Mouse (Mus musculus) neural tube, embryonic 12.5 days (tissue): ENCODE results near the gene Lefty1. TPM values are rescaled to one million over a fixed set of nuclear protein-coding genes. Genes with fewer than 3 reads are reported as not detected.
"Not testable (repeated sequence)": the region's sequence is repeated elsewhere in the genome, so short reads cannot be mapped to it uniquely, and the experiment has no call there.

Source experiments
- ATAC-seq: fragments of 200-750 bp; cut with Nextera tagmentation; 2 replicates; pipeline ENCODE4 v1.8.0; 2017; ENCODE audit warnings: low read depth, mild to moderate bottlenecking, moderate TSS enrichment, moderate library complexity; ENCODE audit not compliant: low FRiP score
- H3K27ac ChIP-seq: fragments of 300-500 bp; sonication (generic); 2 replicates; pipeline ENCODE4 v1.5.1; 2016
- H3K27me3 ChIP-seq: fragments of 300-500 bp; sonication (generic); replicated peaks from 2 replicates; pipeline ENCODE4 v1.6.1; 2016; ENCODE audit warnings: mild to moderate bottlenecking
- H3K36me3 ChIP-seq: fragments of 300-500 bp; sonication (generic); 2 replicates; pipeline ENCODE4 v1.6.1; 2016; ENCODE audit warnings: mild to moderate bottlenecking
- H3K4me1 ChIP-seq: fragments of 300-500 bp; sonication (generic); 2 replicates; pipeline ENCODE4 v1.6.1; 2016
- H3K4me2 ChIP-seq: fragments of 300-500 bp; sonication (generic); replicated peaks from 2 replicates; pipeline ENCODE4 v1.6.1; 2016; ENCODE audit warnings: mild to moderate bottlenecking
- H3K4me3 ChIP-seq: fragments of 300-500 bp; sonication (generic); 2 replicates; pipeline ENCODE4 v1.5.1; 2016
- H3K9ac ChIP-seq: fragments of 300-500 bp; sonication (generic); 2 replicates; pipeline ENCODE4 v1.6.1; 2016; ENCODE audit warnings: mild to moderate bottlenecking
- H3K9me3 ChIP-seq: fragments of 300-500 bp; sonication (generic); 2 replicates; pipeline ENCODE4 v1.6.1; 2016; ENCODE audit warnings: mild to moderate bottlenecking
- WGBS: fragments of 180-500 bp; shearing (Covaris S2); methylation state at CpG from one replicate; pipeline ENCODE4 v1.1.7; 2016; 5-methylcytosine and 5-hydroxymethylcytosine counted together
- polyA plus RNA-seq: library from polyadenylated mRNA; unstranded; fragments of >200 nt; fragmentation: Nextera tagmentation; extraction: Ambion mirVana; gene quantifications from 2 replicates; pipeline ENCODE4 v1.2.1, GENCODE M21; 2016

The Lefty1 gene
- polyA plus RNA-seq = 0.28 and 0.46 TPM in 2 replicates

DNA sequence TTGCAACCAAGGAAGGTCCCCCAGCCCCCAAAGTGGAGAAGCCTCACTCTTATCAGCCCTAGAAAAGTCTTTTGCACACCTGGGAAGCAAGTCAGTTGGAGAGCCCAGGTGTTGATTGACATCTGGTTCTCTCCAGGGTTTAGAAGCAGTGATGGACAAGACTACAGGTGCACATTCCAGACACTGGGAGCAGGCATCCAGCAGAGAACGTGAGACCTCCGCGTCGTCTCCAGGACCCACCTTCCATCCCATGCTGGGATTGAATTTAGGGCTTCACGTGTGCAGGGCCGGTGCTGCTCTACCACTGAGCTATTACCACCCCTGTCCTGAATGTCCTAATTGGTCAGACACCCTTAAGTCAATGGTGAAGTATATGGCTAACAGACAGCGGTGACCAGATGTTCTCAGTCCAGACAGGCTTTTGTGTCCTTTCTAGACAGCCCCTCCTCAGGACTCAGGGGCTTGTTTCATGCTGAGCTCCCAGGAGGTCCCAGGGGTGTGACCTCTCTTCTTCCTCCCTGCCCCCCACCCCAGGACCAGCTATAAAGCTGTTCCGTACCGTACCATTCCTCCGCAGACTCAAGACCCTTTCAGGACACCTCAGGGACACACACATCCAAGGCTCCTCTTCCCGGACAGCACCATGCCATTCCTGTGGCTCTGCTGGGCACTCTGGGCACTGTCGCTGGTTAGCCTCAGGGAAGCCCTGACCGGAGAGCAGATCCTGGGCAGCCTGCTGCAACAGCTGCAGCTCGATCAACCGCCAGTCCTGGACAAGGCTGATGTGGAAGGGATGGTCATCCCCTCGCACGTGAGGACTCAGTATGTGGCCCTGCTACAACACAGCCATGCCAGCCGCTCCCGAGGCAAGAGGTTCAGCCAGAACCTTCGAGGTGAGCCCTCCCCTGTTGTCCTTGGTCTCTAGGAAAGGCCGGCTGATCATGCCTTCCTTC is at the start of gene Lefty1:
Gene Lefty1, plus strand, starts transcription at position 556 of the 953 bp plus-strand sequence.
- Histone ChIP-seq H3K9ac (no peak within 1 kb of the TSS), H3K9me3 (no peaks in the 10 kb centered on the region), H3K4me3 (no peak within 1 kb of the TSS), H3K36me3 (no peaks in the 10 kb centered on the region), H3K4me1 (peaks cover 10% of the 10 kb centered on the region; the same call in 1 of the 2 replicates), H3K4me2 (no peak within 1 kb of the TSS), H3K27ac (no peak within 1 kb of the TSS), H3K27me3 (peaks cover 48% of the 10 kb centered on the region)
- no peak for ATAC-seq
- WGBS = 8% methylated on average over 21 of the region's 21 CpGs

- H3K4me3 ChIP-seq = no peak overlapping the region
- no peaks in the 10 kb centered on the region for H3K9me3 ChIP-seq
- no peak overlapping the region for H3K27ac ChIP-seq
- H3K27me3 ChIP-seq = peaks cover 9% of the 10 kb centered on the region
- H3K4me2 ChIP-seq = peak overlapping the region; percentile 45
- H3K36me3 ChIP-seq = no peaks in the 10 kb centered on the region
- peaks cover 16% of the 10 kb centered on the region for H3K4me1 ChIP-seq
- WGBS = 4% methylated on average over 13 of the region's 13 CpGs
- ATAC-seq = peak; percentile 62
- no peak overlapping the region for H3K9ac ChIP-seq
Observed at GRCm38 (mm10) chr1:180888556-180889042, 46.2 kb upstream of the Lefty1 start.

DNA sequence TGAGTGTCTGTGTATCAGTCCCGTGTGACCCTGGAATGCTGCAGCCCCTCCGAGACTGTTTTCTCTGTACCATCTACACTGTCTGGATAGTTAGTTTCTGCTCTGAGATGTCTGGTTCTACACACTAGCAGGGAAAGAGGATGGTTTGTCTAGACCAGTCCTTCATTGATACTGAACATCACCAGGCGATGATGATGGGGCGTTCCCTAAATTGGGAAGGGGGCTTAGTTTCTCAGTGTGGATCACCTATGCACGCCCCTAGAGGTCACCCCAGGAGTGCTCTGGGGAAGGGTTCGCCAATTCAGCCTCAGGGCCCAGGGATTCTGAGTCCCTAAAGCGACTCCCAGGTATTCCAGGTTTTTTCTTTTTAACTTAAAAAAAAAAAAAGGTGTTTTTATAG is 45.6 kb upstream of the Lefty1 start:
- H3K27me3 ChIP-seq = peaks cover 15% of the 10 kb centered on the region
- no peaks in the 10 kb centered on the region for H3K9me3 ChIP-seq
- no peak overlapping the region for H3K4me3 ChIP-seq
- no peak overlapping the region for H3K27ac ChIP-seq
- 0 out of 2 replicates have a peak, but pooled peaks have one; percentile 15 for ATAC-seq
- H3K36me3 ChIP-seq = no peaks in the 10 kb centered on the region
- H3K9ac ChIP-seq = no peak overlapping the region
- WGBS = 31% methylated on average over 7 of the region's 7 CpGs
- H3K4me2 ChIP-seq = peak overlapping the region; percentile 45
- peaks cover 11% of the 10 kb centered on the region for H3K4me1 ChIP-seq

DNA sequence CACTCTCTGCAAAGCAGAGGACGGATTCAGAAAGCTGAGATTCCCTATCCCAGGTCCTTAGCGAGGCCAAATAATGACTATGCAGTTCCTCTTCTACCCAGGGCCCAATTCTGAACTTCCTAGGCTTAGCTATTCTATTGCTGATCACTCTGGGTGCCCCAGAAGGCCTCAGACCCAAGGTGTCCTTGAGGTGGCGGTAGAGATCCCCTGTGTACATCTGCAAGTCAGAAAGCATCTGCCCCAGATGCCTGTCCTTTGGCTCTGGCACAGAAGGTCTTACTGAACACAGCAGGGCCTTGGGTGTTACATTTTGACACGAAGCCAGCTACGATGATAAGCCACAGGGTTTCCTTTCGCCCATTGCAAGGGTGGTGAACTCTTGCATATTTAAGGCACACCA is 45.0 kb upstream of the Lefty1 start:
- H3K4me3 ChIP-seq = no peak overlapping the region
- no peaks in the 10 kb centered on the region for H3K9me3 ChIP-seq
- H3K27ac ChIP-seq = no peak overlapping the region
- H3K4me1 ChIP-seq = peaks cover 11% of the 10 kb centered on the region
- ATAC-seq = no peak
- H3K4me2 ChIP-seq = no peak overlapping the region
- H3K36me3 ChIP-seq = no peaks in the 10 kb centered on the region
- H3K27me3 ChIP-seq = peaks cover 21% of the 10 kb centered on the region
- WGBS = 42% methylated on average over 6 of the region's 6 CpGs
- H3K9ac ChIP-seq = no peak overlapping the region

GRCm38 (mm10) chr1:180892808-180893207 is 42.0 kb upstream of the Lefty1 start, which contains the start of gene Lefty2:
Gene Lefty2 (plus strand): TSS chr1:180893108.
- 66% methylated on average over 10 of the region's 10 CpGs for WGBS

GRCm38 (mm10) chr1:180894088-180894987 is 40.5 kb upstream of the Lefty1 start:
- H3K4me2 ChIP-seq = peak overlapping the region; percentile 46
- not testable (repeated sequence) for H3K9ac ChIP-seq, H3K27ac ChIP-seq, H3K36me3 ChIP-seq, H3K9me3 ChIP-seq, ATAC-seq, H3K4me1 ChIP-seq
- peak overlapping the region; percentile 7; the same call in 1 of the 2 replicates for H3K4me3 ChIP-seq
- H3K27me3 ChIP-seq = peaks cover 35% of the 10 kb centered on the region
- 4% methylated on average over 51 of the region's 51 CpGs for WGBS

More at GRCm38 (mm10) chr1:180892808-180893207, 42.0 kb upstream of the Lefty1 start, which contains the start of gene Lefty2:
- no peak for ATAC-seq
- no peak within 1 kb of the TSS for H3K9ac ChIP-seq
- H3K4me3 ChIP-seq = no peak within 1 kb of the TSS
- H3K27me3 ChIP-seq = peaks cover 35% of the 10 kb centered on the region
- no peaks in the 10 kb centered on the region for H3K36me3 ChIP-seq
- no peaks in the 10 kb centered on the region for H3K9me3 ChIP-seq
- no peak within 1 kb of the TSS for H3K4me2 ChIP-seq
- H3K27ac ChIP-seq = no peak within 1 kb of the TSS
- H3K4me1 ChIP-seq = peaks cover 11% of the 10 kb centered on the region

DNA sequence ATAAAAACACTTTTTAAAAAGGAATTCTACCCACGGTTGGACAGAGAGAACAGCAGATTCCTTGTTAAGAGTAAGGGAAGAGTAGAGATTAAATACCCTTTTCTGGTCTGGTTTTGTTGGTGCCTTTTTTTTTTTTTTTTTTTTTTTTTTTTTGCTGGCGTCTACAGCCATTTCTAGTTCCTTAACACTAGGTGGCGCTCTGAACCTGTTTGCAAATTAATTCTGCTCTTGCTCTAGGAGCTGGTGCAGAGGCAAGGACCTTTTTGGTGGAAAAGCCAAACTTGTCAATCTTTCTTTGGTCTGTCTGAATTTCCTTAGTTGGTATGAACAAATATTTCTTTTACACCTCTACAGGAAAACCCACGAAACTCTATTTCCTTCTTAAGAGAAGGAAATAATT is 33.7 kb upstream of the Lefty1 start:
- Histone ChIP-seq H3K4me3 (no peak overlapping the region), H3K27me3 (0 out of 2 replicates have a peak, but pooled peaks cover 1% of the 10 kb centered on the region), H3K27ac (no peak overlapping the region), H3K36me3 (peaks cover 4% of the 10 kb centered on the region; the same call in 1 of the 2 replicates), H3K4me2 (no peak overlapping the region), H3K9me3 (no peaks in the 10 kb centered on the region), H3K4me1 (peaks cover 14% of the 10 kb centered on the region), H3K9ac (no peak overlapping the region)
- no peak for ATAC-seq
- WGBS = 1% methylated on average over 4 of the region's 4 CpGs

DNA sequence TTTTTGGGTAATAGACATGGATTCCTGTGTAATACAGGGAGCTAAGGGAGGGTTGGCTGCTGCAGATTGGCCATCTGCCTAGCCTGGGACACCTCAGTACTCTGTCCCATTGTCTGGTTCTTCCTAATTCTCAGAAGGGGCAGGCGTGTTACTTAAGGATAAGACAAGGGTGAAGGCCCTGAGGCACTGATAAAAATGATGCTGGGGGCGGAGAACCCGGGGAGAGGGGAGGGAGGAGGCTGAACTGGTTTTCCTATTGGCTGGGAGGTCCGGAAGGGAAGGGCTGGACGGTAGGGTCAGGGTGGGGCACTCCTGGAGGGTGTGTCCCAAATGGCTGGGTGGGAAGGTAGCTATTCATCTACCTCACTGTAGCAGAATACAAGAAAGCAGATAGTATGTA is 31.9 kb upstream of the Lefty1 start:
- Histone ChIP-seq H3K9ac (no peak overlapping the region), H3K27ac (no peak overlapping the region), H3K4me1 (peaks cover 18% of the 10 kb centered on the region), H3K36me3 (peaks cover 20% of the 10 kb centered on the region), H3K9me3 (no peaks in the 10 kb centered on the region), H3K4me3 (no peak overlapping the region), H3K27me3 (no peaks in the 10 kb centered on the region), H3K4me2 (no peak overlapping the region)
- ATAC-seq = no peak
- 32% methylated on average over 5 of the region's 5 CpGs for WGBS

GRCm38 (mm10) chr1:180903666-180904038 is 31.2 kb upstream of the Lefty1 start:
- peaks cover 18% of the 10 kb centered on the region for H3K4me1 ChIP-seq
- ATAC-seq = no peak
- H3K4me2 ChIP-seq = peak overlapping the region; percentile 90
- no peak overlapping the region for H3K9ac ChIP-seq
- WGBS = 41% methylated on average over 10 of the region's 10 CpGs
- H3K27me3 ChIP-seq = no peaks in the 10 kb centered on the region
- H3K36me3 ChIP-seq = peaks cover 27% of the 10 kb centered on the region
- no peak overlapping the region for H3K27ac ChIP-seq
- H3K9me3 ChIP-seq = no peaks in the 10 kb centered on the region
- H3K4me3 ChIP-seq = peak overlapping the region; percentile 79

GRCm38 (mm10) chr1:180904039-180904814 is 30.6 kb upstream of the Lefty1 start, which contains the start of gene Pycr2:
Gene Pycr2 (plus strand): TSS chr1:180904293.
- under 1% methylated on average over 52 of the region's 52 CpGs for WGBS
- Histone ChIP-seq H3K4me1 (peaks cover 18% of the 10 kb centered on the region), H3K9me3 (no peaks in the 10 kb centered on the region), H3K27me3 (no peaks in the 10 kb centered on the region), H3K4me2 (peak within 1 kb of the TSS; percentile 90), H3K27ac (peak within 1 kb of the TSS; percentile 55), H3K4me3 (peak within 1 kb of the TSS; percentile 79), H3K36me3 (peaks cover 27% of the 10 kb centered on the region), H3K9ac (peak within 1 kb of the TSS; percentile 93)
- peak; percentile 98 for ATAC-seq

DNA sequence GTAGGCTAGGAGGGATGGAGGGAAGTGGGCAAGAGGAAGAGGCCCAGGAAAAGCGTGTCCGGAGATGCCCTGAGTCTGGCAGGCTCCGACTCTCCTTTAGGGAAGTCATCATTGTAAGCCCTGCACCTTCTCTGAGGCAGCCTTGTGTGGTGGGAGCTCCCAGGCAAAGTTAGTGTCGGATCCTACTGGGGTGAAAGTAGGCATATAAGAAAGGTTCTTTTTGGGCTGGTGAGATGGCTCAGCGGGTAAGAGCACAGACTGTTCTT is 30.1 kb upstream of the Lefty1 start:
- H3K9ac ChIP-seq = peak overlapping the region; percentile 93
- WGBS = 4% methylated on average over 5 of the region's 5 CpGs
- no peak overlapping the region for H3K27ac ChIP-seq
- peak; percentile 33; the same call in 1 of the 2 replicates for ATAC-seq
- H3K9me3 ChIP-seq = no peaks in the 10 kb centered on the region
- H3K36me3 ChIP-seq = peaks cover 27% of the 10 kb centered on the region
- peaks cover 18% of the 10 kb centered on the region for H3K4me1 ChIP-seq
- H3K27me3 ChIP-seq = no peaks in the 10 kb centered on the region
- H3K4me2 ChIP-seq = peak overlapping the region; percentile 90
- H3K4me3 ChIP-seq = peak overlapping the region; percentile 79
